Mouse (Mus musculus) thymus, adult 2 months (tissue): ENCODE data around the gene Srebf1. TPM values are rescaled to one million over a fixed set of nuclear protein-coding genes. Genes with fewer than 3 reads are reported as not detected.

Source experiments
- DNase-seq: peaks from one replicate; pipeline ENCODE4 v3.0.0; 2021
- H3K27ac ChIP-seq: fragments of 200-500 bp; 2 replicates; pipeline ENCODE4 v1.5.1; 2012; ENCODE audit warnings: low read length, control low read depth; ENCODE audit not compliant: control insufficient read depth, insufficient read depth
- H3K27me3 ChIP-seq: fragments of 200-500 bp; 2 replicates; pipeline ENCODE4 v1.6.1; 2012; ENCODE audit warnings: mild to moderate bottlenecking, low read length, moderate library complexity, mixed read lengths; ENCODE audit not compliant: control insufficient read depth, insufficient read depth
- H3K36me3 ChIP-seq: fragments of 200-500 bp; 2 replicates; pipeline ENCODE4 v1.6.1; 2012; ENCODE audit warnings: mild to moderate bottlenecking, low read length, moderate library complexity; ENCODE audit not compliant: control insufficient read depth, insufficient read depth
- H3K4me1 ChIP-seq: fragments of 200-500 bp; replicated peaks from 2 replicates; pipeline ENCODE4 v1.6.1; 2012; ENCODE audit warnings: low read length; ENCODE audit not compliant: control insufficient read depth, insufficient read depth
- H3K4me3 ChIP-seq: fragments of 200-500 bp; 2 replicates; pipeline ENCODE4 v1.5.1; 2012; ENCODE audit warnings: mild to moderate bottlenecking, low read length, control low read depth, moderate library complexity; ENCODE audit not compliant: control insufficient read depth, insufficient read depth
- CTCF ChIP-seq: fragments of 200-500 bp; IDR thresholded peaks from 2 replicates; pipeline ENCODE4 v1.5.1; 2012; ENCODE audit warnings: mild to moderate bottlenecking, control low read depth, low read length, moderate library complexity, borderline replicate concordance; ENCODE audit not compliant: control insufficient read depth, poor library complexity, insufficient read depth; ENCODE audit errors: extremely low read depth
- POLR2A ChIP-seq: fragments of 200-500 bp; IDR thresholded peaks from 2 replicates; pipeline ENCODE4 v1.6.1; 2012; ENCODE audit warnings: mild to moderate bottlenecking, low read length, control low read depth, moderate library complexity; ENCODE audit not compliant: control insufficient read depth, poor library complexity, insufficient read depth; ENCODE audit errors: extremely low read depth
- WGBS: fragments of 180-500 bp; shearing (Covaris S2); methylation state at CpG from one replicate; pipeline ENCODE4 v1.1.7; 2018; 5-methylcytosine and 5-hydroxymethylcytosine counted together
- polyA plus RNA-seq: library from polyadenylated mRNA; depleted of rRNA; stranded (reverse); fragments of >200 nt; gene quantifications from 2 replicates; pipeline ENCODE4 v1.2.3, GENCODE M21; 2012

The Srebf1 gene
- polyA plus RNA-seq, 1 experiment: 466 TPM

DNA sequence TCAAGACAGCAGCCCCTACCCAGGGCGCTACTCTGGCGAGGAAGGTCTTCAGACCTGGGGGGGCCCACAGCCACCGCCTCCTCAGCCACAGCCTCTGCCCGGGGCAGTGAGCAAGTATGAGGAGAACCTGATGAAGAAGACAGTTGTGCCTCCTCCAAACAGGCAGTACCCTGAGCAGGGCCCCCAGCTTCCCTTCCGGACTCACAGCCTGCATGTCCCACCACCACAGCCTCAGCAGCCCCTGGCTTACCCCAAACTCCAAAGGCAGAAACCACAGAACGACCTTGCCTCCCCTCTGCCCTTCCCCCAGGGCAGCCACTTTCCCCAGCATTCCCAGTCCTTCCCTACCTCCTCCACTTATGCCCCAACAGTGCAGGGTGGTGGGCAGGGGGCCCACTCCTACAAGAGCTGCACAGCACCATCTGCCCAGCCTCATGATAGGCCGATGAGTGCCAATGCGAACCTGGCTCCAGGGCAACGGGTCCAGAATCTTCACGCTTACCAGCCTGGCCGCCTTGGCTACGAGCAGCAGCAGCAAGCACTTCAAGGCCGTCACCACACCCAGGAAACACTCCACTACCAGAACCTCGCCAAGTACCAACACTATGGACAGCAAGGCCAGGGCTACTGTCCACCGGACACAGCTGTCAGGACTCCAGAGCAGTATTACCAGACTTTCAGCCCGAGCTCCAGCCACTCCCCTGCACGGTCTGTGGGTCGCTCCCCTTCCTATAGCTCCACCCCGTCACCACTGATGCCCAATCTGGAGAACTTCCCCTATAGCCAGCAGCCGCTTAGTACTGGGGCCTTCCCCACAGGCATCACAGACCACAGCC is 36.8 kb downstream of the Srebf1 start:
- Histone ChIP-seq H3K27ac (no peak overlapping the region), H3K36me3 (peaks cover 32% of the 10 kb centered on the region; the same call in 1 of the 2 replicates)

DNA sequence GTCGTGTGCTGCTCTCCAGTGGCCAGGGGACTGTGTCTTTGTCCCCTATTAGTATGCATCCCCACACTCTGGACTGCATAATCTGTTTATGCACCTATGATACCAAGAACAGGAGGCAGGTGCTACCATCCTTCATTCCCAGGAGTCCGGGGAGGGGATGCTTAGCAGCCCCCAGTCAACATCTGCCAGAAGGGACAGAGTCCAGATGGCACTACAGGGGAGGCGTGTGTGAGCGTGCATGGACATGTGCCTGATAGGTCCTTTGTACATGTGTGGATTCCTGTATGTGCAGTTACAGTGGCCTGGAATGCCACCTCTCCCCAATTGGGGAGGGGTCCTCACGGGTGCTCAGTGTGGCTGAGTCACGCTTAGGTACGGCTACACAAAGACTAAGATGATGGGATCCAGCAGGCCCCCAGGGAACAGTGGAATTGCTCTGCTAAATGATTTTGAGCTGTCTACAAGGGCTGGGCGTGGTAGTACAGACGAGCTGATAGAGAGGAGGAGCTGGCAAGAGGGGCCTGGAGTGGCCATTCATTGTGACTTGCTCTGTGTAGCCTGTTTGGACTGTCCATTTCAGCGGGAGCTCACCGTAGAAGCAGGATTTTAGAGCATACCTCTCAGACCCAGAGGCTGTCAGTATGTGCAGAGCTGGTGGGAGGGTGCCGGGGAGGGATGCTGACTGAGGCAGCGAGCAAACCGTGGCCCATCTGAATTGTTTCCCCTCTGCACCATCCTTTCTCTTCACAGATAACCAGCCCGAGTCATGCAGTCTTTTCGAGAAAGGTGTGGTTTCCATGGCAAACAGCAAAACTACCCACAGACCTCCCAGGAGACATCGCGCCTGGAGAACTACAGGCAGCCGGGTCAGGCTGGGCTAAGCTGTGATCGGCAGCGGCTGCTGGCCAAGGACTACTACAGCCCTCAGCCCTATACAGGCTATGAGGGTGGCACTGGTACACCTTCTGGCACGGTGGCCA is 37.7 kb downstream of the Srebf1 start:
- Histone ChIP-seq H3K36me3 (peaks cover 24% of the 10 kb centered on the region; the same call in 1 of the 2 replicates), H3K27ac (no peak overlapping the region), H3K4me3 (no peak overlapping the region), H3K4me1 (peaks cover 56% of the 10 kb centered on the region), H3K27me3 (no peaks in the 10 kb centered on the region)
- TF ChIP-seq CTCF (no peak), POLR2A (no peak)
- DNase-seq: peak; percentile 28
- 38% methylated on average over 22 of the region's 22 CpGs for WGBS

More for the DNA sequence above, 36.8 kb downstream of the Srebf1 start:
- TF ChIP-seq POLR2A: no peak
- TF ChIP-seq CTCF: no peak
- H3K27me3 ChIP-seq: no peaks in the 10 kb centered on the region
- no peak overlapping the region for H3K4me3 ChIP-seq
- DNase-seq: peak; percentile 31
- WGBS: 36% methylated on average over 20 of the region's 20 CpGs
- peaks cover 56% of the 10 kb centered on the region for H3K4me1 ChIP-seq

DNA sequence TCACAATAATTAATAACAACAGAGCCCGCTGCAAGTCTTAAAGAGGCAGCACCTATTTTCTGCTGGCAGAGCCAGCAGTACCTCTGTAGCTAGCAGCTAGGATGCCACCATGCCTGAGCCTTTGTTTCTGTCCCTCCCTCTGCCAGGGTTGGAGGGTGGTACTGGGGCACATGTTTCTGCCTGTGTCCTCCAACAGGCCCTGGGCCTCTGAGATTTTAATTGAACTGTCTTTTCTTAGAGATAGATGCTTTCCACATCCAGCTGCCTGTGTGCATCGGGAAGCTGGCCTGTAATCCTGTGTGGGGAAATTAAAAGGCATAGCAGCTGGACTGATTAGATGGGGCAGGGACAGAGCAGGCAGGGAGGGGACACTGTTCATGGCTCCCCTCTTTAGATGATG is 39.6 kb downstream of the Srebf1 start:
- TF ChIP-seq POLR2A (no peak), CTCF (no peak)

DNA sequence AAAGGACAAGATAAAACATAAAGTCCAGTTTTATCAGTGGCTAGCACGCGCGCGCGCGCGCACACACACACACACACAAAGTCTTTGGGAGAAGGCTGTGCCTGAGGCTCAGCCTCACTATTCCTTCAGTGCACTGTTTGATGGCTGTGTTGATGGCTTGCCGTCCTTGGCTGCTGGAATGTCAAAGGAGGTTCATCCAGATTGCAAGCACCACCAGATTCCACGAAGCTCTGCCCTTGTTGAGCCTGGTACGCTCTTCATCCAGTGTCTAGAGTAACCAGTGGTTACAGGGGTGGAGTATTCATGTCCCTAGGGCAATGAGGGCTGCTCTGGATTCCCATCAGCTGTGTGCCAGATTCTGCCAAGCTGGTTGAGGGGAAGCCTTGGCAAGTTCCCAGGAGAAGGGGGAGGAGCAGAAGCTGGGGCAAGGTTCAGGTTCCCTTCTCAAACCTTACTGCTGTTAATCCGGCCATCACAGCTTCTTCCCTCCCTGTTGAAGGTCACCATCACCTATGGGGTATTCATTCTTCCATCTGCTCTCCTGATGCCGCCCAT is 40.2 kb downstream of the Srebf1 start:
- 96% methylated on average over 12 of the region's 12 CpGs for WGBS

More for the DNA sequence above, 39.6 kb downstream of the Srebf1 start:
- H3K4me3 ChIP-seq: no peak overlapping the region
- peaks cover 47% of the 10 kb centered on the region for H3K4me1 ChIP-seq
- 88% methylated on average over 2 of the region's 2 CpGs for WGBS
- no peaks in the 10 kb centered on the region for H3K27me3 ChIP-seq
- H3K36me3 ChIP-seq: peaks cover 15% of the 10 kb centered on the region; the same call in 1 of the 2 replicates
- H3K27ac ChIP-seq: no peak overlapping the region
- no peak for DNase-seq

DNA sequence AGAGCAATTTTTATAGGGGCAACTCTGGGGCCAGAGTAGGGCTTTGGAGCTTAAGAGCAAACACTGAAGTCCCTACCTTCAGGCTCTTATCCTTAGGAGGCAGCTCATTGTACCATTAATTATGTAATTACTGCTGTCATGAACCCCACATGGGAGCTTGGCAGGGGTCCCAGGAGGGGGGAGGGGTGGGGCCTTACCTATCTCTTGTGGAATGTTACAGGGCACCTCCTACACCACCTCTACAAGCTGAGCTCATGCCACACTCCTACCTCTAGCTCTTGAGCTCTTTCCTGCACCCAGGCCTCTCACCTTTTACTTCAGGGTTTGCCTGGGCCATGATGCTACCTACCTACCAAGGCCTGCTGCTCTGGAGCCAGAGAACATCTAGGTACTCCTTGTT is 43.9 kb downstream of the Srebf1 start:
- TF ChIP-seq CTCF: no peak
- no peak for TF ChIP-seq POLR2A
- Histone ChIP-seq H3K4me1 (peaks cover 42% of the 10 kb centered on the region), H3K27ac (no peak overlapping the region), H3K27me3 (no peaks in the 10 kb centered on the region), H3K4me3 (no peak overlapping the region), H3K36me3 (no peaks in the 10 kb centered on the region)
- DNase-seq: no peak

More for the DNA sequence above, 40.2 kb downstream of the Srebf1 start:
- H3K27me3 ChIP-seq: no peaks in the 10 kb centered on the region
- no peak for DNase-seq
- H3K36me3 ChIP-seq: peaks cover 12% of the 10 kb centered on the region; the same call in 1 of the 2 replicates
- TF ChIP-seq CTCF (no peak), POLR2A (no peak)
- H3K4me3 ChIP-seq: no peak overlapping the region
- H3K27ac ChIP-seq: no peak overlapping the region
- H3K4me1 ChIP-seq: peaks cover 47% of the 10 kb centered on the region

DNA sequence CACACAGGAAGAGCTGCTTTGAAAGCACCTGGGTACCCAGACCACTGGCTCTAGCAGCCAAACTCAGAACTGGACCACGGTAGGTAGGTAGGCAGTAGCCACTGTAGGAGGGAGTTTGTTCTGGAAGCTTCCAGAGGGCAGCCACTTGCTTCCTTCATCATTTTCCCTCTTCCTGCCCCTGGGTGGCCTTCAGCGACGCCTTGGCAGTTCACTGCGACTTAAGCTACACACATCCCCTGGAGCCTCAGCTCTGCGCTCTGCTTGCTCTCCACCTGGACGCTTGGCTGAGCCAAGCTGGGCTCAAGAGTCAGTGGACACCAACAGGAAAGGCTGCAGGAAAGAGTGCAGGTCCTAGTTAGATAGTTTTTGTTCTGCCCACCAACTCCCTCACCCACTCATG is 44.4 kb downstream of the Srebf1 start:
- no peak for TF ChIP-seq CTCF
- no peak for TF ChIP-seq POLR2A
- H3K4me1 ChIP-seq: peaks cover 39% of the 10 kb centered on the region
- DNase-seq: no peak
- H3K27ac ChIP-seq: no peak overlapping the region
- H3K36me3 ChIP-seq: no peaks in the 10 kb centered on the region
- WGBS: 90% methylated on average over 6 of the region's 6 CpGs
- no peak overlapping the region for H3K4me3 ChIP-seq
- no peaks in the 10 kb centered on the region for H3K27me3 ChIP-seq
